Mouse (Mus musculus) erythroblast, embryonic 14.5 days (primary cell): Measurements from ENCODE around the gene Zcchc14.

ENCODE experiments used
- GATA1 ChIP-seq: IDR thresholded peaks from 2 replicates; pipeline ENCODE4 v1.6.1; 2012; ENCODE audit warnings: low read length, inconsistent platforms, mixed read lengths
- TAL1 ChIP-seq: IDR thresholded peaks from 3 replicates; pipeline ENCODE4 v1.6.1; 2012; ENCODE audit warnings: low read length, inconsistent platforms, mixed read lengths

GRCm38 (mm10) chr8:121553831-121554475 is 98.7 kb downstream of the Zcchc14 start:
- TF ChIP-seq TAL1 (no peak), GATA1 (no peak)
